Mouse (Mus musculus) right cerebral cortex, postnatal 10 days (tissue): ENCODE measurements around the gene Ap1b1.

Experiments used
- DNase-seq, 2 experiments: peaks; one replicate each; pipeline ENCODE4 v3.0.0; 2021; ENCODE audit warnings: low spot score in 2 of 2

Ap1b1 gene

GRCm38 (mm10) chr11:4986695-4987486, at the start of gene Ap1b1:
Gene Ap1b1 (plus strand): TSS chr11:4986824.
- peak; percentile 91 to 92 for DNase-seq

DNA sequence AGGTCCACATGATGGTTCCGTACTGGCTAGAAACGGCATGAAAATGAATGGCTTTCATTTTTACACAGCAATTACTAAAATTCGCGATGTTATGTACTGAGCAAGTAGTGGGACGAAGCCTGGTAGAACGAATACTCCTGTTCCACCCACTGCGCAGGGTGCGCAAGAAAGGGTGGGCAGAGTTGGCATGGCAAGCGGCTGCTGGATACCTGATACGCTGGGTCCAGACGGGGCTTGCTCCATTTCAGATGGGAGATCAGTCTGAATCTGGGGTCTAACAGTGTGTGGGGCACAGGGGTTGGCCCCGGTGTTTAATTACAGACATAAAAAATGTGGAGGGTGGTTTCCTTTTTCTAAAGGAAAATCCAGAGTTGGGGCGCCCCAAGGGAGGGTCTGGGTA, 40.1 kb upstream of the Ap1b1 start:
- DNase-seq: peak; percentile 37 to 53

- DNase-seq: peak; percentile 93 to 95
Observed at GRCm38 (mm10) chr11:4946947-4947812, 39.4 kb upstream of the Ap1b1 start.

DNA sequence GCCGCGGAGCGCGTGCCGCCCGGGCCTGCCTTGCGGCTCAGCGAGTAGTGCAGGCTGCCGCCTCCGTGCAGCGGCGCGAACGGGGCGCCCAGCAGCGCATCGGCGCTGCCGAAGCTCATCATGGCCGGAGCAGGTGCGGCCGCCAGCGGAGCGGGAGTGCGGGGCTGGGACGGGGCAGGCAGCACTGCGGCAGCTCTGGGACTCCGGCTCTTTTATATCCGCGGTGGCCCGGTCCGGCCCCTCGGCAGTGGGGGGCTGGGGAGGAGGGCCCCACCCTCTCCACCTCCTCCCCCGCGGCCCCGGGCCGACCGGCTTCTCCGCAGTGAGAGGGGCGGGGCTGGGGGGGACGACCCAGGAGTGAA, 38.8 kb upstream of the Ap1b1 start, which contains the start of gene Nefh:
TSS of gene Nefh (minus strand) at position 252 of the 362 bp plus-strand sequence.
- peak in 1 of 2 experiments; percentile 46 for DNase-seq

GRCm38 (mm10) chr11:4948792-4949191, 37.8 kb upstream of the Ap1b1 start:
- DNase-seq: no peak

DNA sequence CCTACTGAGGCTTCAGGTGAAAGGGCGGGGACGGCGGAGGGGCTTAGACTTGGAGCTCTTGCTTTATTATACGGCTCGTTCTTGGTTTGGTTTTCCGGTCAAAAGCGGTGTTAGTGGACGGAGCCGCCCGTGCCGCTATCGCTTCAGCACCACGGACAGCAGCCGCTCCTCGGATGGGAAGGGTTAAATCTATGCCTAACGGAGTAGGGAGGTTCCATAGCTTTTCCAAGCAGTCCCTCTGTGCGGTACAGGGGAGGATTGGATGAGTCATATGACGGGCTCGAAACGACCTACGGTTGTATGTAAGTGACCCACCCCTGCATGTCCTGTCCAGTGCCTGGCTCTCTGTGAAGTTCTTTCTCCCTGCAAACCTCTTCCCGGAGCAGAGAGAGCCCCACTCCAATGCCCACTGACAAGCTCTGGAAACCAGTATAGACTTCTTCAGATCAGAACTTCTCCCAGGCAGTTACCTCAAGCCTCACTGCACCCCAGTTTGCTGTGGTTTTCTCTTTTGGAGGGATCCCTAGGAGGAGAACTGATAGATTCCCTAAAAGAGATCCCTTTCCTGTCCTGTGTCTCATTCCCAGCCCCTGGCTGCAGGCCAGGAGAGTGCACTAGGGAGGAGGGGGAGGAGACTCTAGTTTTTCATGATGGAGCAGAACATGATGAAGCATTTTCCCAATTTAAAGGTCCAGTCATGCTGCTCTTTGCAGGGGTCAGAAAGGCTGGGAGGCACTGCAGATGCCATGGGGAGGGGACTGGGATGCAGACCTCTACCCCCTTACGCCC, 37.2 kb upstream of the Ap1b1 start:
- DNase-seq: peak; percentile 55 to 56

- no peak for DNase-seq
Observed at GRCm38 (mm10) chr11:4953401-4953800, 33.2 kb upstream of the Ap1b1 start.

GRCm38 (mm10) chr11:4953918-4954317, 32.7 kb upstream of the Ap1b1 start:
- DNase-seq: no peak

- no peak for DNase-seq
Observed at GRCm38 (mm10) chr11:4963099-4963808, 23.4 kb upstream of the Ap1b1 start.

DNA sequence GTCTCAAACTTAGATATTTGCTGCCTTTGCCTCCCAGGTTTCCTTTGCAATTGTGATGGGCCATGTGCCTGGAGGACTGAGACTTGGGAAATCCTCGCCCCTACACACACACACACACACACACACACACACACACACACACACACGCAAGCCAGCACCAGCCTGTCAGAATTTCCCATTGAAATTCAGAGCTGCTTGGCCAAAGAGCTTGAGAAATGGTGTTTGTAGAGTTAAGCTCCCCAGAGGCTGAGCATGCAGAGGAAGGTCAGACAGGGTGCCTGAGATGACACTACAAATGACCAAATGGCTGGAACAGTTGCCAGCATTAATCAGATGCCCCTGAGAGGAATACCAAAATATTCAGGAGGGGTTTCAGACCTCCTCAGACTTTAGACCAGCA, 20.3 kb upstream of the Ap1b1 start:
- DNase-seq: no peak

DNA sequence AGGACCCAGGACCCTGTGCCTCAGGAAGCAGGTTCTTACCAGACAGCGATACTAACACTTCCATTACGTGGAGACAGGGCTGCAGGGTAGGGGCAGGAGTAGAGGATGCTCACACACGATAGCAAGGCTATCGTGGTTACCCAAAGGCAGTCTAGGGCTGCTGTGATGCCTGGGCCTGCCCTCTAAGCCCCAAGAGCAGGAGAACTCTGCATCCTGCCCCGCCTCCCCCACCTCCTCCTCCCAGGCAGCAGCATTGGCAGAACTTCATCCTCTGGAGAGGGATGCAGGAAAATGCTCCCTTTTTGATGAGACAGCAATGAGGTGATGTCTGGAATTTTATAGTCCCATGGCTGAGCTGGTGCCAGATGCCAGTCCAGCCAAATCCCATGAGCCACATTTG, 19.7 kb upstream of the Ap1b1 start:
- DNase-seq: no peak

DNA sequence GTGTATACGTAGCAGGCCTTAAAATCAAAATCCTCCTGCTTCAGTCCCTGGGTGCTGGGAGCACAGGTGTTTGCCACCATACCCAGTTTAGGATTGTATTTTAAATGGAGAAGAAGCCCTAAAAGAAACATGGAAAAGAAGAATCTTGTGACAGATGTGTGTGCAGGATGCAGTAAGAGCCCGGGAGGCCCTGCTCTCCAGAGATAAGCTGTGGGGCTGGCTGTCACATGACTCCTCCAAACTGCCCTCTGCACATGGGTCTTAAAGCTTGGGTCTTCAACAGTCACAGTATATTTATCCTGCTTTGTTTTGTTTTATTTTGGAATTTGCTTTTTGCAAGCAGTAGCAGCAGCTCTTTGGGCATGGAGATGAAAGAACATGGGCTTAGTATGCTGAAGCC, 19.1 kb upstream of the Ap1b1 start:
- DNase-seq: no peak

DNA sequence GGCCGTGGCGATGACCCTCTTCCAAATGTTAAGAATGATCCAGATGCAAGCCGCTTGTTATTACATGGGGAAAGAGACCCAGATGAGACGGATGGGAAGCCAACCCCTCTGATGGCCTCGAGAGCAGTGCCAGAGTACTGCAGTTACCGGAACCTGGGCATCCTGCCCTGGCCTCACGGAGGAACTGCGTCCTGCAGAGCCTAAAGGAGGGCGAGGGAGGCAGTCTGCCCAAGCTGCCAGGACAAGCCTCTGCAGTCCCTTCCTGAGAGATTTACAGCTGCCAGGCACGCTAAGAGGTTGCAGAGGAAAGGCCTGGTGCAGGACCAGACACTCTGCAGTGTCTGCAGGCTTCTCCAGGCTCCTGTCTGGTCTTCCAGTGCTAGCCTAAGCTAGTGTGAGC, 18.2 kb upstream of the Ap1b1 start:
- no peak for DNase-seq

- DNase-seq: peak; percentile 64 to 68
Observed at GRCm38 (mm10) chr11:4972967-4973870, 13.4 kb upstream of the Ap1b1 start.

GRCm38 (mm10) chr11:4973871-4974256, 12.8 kb upstream of the Ap1b1 start:
- no peak for DNase-seq

- DNase-seq: no peak
Observed at GRCm38 (mm10) chr11:4974376-4975122, 12.1 kb upstream of the Ap1b1 start.

DNA sequence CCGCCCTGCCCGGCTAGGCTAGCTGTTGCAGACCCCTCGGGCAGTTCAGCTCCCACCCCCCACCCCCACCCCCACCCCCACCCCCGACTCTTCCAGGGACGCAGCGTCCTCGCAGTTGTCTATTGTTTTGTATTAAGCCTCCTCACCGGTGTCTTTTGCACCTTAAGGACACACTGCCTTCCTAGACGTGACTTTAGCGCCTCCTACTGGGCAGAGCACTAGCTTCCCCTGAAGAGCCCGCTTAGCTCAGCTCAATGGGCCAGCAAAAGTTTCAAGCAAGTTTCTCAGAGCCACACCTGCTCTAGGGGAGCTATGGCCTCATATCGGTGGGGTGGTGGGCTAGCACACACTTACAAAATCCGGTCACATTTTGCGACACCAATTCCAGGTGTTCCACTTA, 11.0 kb upstream of the Ap1b1 start:
- DNase-seq: peak in 1 of 2 experiments; percentile 74

DNA sequence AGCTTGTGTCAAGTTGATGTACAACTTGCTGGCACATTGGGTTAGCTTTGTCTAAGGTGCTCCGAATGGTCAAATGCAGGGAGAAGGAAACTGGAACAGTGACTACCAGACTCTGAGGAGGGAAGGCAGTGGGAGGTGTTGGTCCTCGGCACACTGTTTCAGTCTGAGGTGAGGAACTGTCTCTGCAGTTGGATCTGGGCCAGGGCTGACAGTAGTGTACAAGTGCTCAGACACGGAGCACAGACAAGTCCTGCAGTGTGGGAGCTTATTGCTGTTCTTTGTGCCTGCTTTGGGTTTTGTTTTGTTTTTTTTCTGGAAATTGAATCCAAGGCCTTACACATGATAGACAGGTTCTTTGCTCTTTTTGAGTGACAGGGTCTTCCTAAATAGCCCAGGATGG, 3.6 kb upstream of the Ap1b1 start:
- DNase-seq: peak in 1 of 2 experiments; percentile 46

GRCm38 (mm10) chr11:4983538-4983937, 3.1 kb upstream of the Ap1b1 start:
- no peak for DNase-seq

DNA sequence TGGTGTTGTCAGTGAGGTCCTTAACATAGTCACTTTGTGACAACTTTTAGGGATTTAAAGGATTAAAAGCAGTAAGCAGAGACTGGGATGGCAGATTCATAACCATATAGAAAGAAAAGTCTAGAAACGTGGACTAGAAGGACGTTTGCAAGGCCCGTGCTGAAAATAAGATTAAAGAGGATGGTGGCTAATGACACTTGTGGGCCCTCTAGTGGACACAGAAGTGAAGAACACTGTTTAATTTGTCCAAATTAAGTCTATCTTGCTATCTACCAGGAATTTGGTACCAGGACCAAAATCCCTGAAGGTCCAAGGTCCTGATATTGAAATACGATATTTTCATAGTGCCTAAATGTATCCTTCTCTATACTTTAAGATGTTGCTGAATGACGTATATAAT, 2.4 kb upstream of the Ap1b1 start:
- DNase-seq: peak in 1 of 2 experiments; percentile 49
